Mouse (Mus musculus) lung, adult 18-20 months (tissue): ENCODE measurements at regions not wholly inside any gene's neighbourhood (a gene's known extent, or its start where the extent isn't known, plus 50 kb on each side); places are given as distances from the start of the nearest gene placed in this dataset.
"Not testable (repeated sequence)": the region's sequence is repeated elsewhere in the genome, so short reads cannot be mapped to it uniquely, and the experiment has no call there.

Experiments used
- DNase-seq, 2 experiments: peaks; one replicate each; pipeline ENCODE4 v3.0.0; 2022; ENCODE audit warnings: mixed read lengths in 2 of 2

DNA sequence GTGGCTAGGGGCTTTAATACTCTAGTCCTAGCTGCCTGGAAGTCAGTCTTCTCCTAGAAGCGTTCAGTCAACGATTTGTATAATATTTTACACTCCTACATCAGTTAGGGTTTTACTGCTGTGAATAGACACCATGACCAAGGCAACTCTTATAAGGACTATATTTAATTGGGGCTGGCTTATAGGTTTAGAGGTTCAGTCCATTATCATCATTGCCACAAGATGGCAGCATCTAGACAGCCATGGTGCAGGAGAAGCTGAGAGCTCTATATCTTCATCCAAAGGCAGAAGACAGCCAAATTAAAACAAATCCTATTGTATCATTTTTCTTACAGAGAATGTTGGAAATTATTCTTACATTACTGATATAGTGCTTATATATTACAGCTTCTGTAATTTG lies 167.0 kb upstream of the Ndn start:
- no peak for DNase-seq

DNA sequence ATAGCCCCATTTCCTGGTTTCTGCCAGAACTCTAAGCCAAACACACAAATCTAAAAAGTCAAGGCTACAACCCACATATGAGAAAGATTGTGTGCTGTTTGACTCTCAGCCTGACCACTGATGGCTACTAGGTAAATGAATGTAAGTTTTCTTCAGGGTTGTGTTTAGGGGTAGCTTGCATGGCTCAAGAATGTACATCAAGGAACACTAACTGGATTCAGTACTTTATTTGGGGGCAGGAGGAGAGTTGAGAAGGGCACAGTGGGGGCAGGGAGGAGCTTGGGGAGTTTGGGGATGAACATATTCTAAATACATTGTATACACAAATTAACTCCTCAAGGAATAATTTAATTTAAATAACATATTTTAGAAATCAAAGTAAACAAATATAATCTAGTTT lies 137.8 kb upstream of the Ndn start:
- DNase-seq, result no peak

DNA sequence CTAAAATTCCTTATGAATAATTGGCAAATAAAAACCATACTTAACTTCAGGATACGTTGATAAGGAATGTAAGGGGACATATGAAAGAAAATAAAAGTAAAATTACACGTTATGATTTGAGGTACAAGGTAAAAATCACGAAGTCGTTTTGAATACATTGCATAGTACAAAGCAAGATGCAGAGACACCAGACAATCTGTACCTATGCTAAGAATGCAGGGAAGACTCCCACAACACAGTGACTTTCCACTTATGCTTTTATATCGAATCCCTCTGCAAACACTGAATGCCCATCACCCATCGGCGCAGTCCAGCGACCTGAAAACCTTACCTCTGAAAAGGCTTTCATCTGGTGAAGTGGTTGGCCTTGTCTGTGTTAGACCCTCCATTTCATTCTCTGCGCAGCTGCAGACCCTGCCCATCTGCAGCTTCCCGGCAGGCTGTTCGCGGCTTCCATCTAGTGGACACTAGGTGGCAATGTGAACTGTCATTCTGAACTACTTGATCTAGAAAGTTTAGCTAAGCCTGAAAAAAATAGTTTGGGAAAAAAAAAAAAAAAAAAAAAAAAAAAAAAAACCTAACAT lies 137.2 kb upstream of the Ndn start:
- DNase-seq, result no peak

DNA sequence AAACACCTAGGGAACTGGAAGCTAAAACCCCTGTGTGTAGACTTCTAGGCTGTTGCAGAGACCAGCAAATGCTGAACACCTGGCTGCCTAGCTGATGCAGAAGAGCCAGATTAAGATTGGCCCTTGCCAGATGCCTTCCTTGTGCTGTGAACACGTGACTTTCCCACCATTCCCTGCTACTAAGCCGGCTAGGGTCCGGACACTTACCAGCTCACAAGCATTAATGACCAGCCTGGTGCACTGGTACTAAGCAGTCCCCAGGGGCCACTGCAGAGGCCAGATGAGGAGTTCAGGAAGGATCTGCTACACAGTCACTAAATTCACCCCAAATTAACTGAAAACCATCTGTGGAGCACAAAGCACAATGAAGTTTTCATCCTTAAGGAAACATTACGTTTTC lies 121.2 kb upstream of the Ndn start:
- DNase-seq, result no peak

DNA sequence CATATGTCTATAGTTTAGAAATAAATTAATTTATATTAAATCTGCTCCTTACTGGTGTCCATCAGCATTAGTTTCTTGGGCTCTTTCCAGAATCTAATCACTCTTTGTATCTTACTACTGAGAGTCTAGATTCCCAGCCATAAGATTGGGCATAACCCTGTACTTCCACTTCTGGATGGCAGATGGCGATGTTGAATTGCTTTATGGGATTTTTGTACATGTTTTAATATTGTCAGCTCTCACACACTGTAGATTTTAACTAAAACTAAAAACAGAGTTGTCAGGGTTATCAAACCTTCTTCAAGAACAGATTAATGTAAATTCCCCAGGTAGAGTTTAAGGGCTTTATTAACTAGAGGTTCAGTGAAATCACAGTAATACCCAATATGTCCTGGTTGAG lies 118.6 kb upstream of the Ndn start:
- no peak for DNase-seq

DNA sequence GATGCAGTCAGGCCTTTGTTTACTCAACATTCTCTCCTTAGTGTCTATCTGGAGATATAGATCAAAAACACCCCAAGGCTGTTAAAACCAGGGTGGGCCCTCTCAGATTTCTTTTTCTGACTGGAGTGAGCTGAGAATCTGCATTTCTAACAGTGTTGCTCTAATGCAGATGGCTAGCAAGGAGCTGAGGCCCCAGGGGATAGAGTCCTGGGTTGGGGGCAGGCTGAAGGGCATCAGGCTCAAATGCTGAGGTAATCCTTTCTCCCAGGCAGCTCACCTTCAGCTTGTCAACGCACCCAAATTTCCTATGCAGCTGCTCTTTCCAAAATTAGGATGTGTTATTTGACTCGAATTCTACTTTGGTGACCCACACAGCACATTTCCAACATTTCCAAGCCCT lies 115.7 kb upstream of the Ndn start:
- DNase-seq, result no peak

DNA sequence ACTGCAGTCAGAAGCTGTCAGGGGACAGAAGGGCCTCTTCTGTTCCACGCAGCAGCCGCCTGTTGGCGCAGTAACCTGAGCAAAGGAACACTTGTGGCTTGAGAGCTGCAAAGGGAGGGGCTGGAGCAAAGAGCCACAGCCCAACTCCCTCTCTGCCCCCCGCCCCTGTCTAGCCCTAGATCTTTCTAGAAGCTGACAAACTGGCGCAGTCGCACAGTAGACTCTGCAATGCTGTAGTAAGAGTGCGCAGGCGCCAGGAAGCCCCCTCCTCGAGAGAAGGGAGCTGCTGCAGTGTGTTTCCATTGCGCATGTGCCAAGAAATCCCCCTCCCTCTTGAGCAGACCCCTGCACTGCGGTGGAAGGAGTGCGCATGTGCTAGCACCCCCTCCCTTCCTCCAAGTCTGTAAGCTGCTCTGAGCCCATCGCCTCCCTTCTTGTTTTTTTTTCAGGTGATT lies 115.2 kb upstream of the Ndn start:
- peak; percentile 6 to 13 for DNase-seq

DNA sequence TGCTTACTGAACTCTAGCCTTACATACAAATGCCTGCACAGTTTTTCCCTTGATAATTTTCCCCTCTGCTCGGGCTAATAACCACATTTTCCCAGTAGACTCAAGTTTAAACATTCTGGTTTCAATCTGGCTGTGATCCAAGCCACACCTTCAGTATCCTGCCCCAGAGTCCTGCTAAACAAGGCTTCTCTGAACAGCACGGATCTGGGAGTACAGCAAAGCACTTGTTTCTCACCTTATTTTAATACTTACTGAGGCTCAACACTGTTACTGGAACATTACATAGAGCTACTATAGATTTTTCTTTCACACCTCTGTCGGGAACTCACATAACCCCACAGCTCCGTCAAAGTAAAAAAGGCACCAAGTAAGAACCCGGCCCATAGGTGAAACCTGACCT lies 114.3 kb upstream of the Ndn start:
- DNase-seq, result peak in 1 of 2 experiments; percentile 1

DNA sequence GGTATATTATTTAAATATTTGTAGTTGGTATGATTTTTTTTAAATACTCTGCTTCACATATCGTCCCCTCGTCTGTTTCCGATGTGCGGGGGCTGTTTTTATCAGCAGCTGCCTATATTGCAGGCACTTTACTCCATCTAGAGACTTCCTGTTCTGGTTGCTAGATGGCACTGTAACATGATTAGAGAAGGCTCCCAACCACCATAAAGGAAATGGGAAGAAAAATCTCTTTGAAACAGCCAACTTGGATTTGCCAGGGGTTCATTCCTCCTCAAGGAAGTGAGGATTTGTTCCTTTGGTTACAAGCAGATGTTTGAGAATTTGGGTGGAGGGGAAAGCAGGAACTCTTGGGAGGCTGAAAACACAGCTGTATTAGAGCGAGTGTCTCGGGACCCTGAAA lies 112.3 kb upstream of the Ndn start:
- no peak for DNase-seq

DNA sequence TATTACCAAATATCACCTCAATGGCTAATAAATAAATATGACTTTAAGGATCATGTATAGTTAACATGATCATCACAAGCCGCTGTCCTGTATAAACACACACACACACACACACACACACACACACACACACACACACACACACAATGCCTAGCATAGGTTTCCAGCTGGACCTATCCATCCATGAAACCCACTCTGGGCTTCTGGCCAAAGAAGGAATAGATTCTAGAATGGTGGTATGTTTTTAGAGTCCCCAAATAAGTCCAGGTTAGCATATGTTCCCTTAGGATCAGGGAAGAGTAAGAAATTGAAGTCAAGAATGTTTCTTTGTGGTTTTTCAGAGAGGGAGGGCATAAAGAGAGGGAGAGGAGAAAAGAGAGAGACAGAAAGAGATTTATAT lies 110.6 kb upstream of the Ndn start:
- no peak for DNase-seq

DNA sequence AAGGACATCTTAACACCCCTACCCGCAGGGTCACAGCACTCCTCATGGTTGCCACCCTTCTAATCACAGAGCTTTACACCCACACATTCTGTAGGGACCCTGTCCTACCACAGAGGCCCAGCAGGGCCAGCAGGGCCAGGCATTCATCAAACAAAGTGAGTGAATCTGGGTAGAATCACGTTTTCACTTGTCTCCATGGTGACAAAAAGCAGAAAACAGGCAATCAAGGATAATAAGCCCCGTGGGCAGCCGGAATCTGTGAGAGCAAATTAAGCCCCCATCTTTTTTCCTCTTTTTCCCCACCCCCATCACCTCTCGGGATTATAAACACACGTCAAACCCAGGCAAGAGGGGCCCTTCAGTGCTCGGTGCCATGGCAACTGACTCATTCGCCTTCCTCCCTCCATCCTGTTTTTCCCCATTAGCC lies 84.7 kb upstream of the Ndn start:
- no peak for DNase-seq

DNA sequence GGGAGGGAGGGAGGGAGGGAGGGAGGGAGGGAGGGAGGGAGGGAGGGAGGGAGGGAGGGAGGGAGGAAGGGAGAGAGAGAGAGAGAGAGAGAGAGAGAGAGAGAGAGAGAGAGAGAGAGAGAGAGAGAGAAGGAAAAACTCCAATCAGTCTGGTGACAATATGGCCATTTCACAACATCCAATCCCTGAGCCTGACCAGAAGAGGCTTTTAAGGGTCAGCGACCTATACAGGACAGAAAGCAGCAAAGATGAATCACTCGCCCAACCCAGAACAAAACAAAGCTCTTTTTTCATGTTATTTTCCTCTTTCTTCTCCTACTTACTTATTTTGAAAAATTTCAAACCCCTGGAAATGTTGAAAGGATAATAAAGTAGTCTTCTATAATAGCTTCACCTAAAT lies 84.2 kb upstream of the Ndn start:
- not testable (repeated sequence) for DNase-seq

DNA sequence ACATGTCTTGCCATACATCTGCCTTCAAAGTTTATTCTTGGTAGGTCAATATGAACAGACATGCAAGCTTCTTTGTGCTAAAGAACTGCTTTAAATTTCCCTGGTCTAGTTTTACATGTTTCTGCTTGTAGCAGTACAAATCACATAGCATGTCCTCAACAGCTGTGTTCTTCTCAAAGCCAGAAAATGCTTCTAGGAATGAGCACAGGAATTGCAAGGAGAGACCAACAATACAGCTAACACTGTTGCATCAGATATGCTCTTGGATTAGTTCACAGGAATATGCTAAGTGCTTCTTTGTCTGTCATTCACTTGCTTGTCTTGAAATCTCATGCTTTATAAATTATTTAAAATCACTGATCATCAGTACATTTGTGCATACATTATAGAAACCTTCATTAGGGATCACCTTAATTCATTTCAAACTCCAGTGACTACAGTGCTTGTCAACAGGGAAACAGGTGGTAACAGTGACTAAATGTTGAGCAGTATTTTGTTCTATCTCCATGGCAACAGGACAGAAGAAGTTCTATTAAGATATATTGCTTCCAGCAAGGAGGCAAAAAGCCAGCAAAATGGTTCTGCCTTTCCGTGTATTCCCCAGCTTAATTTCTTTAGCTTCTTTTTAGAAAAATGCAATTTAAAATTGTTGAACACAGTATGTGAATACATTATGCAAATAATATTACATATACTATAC lies 77.1 kb upstream of the Ndn start:
- no peak for DNase-seq

DNA sequence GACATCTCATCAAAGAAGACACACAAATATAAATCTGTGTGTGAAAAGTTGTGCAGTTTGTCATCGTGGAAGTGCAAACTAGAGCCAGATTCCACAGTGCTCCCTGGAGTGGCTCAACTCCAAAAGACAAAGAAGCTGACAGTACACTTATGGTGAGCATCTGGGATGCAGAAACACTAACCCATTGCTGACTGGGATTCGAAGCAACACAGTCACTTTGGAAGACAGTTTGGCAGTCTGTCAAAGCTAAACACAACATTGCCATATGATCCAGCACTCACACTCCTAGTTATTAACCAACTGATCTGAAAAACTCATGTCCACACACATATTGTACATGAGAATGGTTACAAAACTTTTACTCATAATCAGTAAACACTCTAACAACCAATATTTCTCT lies 70.2 kb upstream of the Ndn start:
- no peak for DNase-seq

DNA sequence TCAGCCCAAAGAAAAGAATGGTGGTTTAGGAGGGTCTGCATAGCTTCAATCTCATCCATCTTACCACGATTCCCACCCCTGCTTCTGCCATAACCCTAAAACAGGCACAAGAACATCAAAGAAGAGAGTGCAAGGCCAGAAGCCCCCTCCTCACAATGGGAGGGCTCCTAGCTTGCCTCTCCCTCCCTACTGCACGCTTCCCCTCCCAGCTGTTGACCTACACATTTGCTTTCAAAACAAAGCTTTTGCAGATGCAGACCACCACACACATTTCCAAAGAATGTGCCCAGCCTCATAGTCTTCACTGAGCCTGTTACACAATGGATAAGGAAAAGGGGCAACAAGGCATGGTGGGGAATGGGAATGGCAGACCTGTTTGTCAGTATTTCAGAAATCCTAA lies 67.9 kb upstream of the Ndn start:
- DNase-seq, result no peak

DNA sequence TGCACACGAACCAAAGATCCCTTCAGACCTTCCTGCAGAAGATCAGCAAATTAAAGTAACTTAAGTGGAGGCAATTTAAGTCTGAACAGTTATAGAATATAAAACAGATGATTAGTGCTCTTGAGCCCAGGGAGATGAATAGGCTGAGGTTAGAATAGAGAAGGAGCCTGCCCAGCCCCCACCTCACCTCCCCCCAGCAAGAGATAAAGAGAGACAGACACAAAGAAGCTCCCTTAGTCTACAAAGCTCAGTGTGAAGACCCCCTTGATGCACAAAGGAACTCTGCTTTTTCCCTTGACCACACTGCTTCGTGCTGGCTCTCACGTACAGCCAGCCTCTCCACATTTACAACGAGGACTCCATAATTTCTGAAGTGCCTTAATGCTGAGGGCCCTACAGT lies 67.3 kb upstream of the Ndn start:
- DNase-seq, result no peak
